Mouse (Mus musculus) neural tube, embryonic 10.5 days (tissue): ENCODE results near the gene 1700020A23Rik.
A peak's percentile ranks its signal among the peaks of the same experiment; 100 is the strongest.

Experiments
- DNase-seq: peaks from one replicate; pipeline ENCODE4 v3.0.0-alpha.2; 2017; ENCODE audit warnings: low spot score; ENCODE audit errors: extremely low spot score

Gene 1700020A23Rik

GRCm38 (mm10) chr2:130411558-130412495 is 6.8 kb downstream of the 1700020A23Rik start:
- peak; percentile 88 for DNase-seq

- DNase-seq = no peak
These were observed 7.7 kb downstream of the 1700020A23Rik start for GRCm38 (mm10) chr2:130412775-130413174.

GRCm38 (mm10) chr2:130414094-130414856 is 9.2 kb downstream of the 1700020A23Rik start:
- no peak for DNase-seq

GRCm38 (mm10) chr2:130421781-130422620 is 16.9 kb downstream of the 1700020A23Rik start:
- no peak for DNase-seq

- peak; percentile 86 for DNase-seq
These were observed 18.5 kb downstream of the 1700020A23Rik start for GRCm38 (mm10) chr2:130423397-130424125.

- peak; percentile 98 for DNase-seq
These were observed 19.2 kb downstream of the 1700020A23Rik start, which contains the start of the genes Vps16 and Pced1a for GRCm38 (mm10) chr2:130424126-130424853. Vps16 (plus strand) TSS chr2:130424339. Pced1a (minus strand) TSS chr2:130424701.

GRCm38 (mm10) chr2:130425112-130425511 is 20.1 kb downstream of the 1700020A23Rik start:
- no peak for DNase-seq

- DNase-seq = no peak
These were observed 24.8 kb downstream of the 1700020A23Rik start for GRCm38 (mm10) chr2:130429851-130430250.

GRCm38 (mm10) chr2:130430484-130430883 is 25.4 kb downstream of the 1700020A23Rik start:
- DNase-seq = no peak

- no peak for DNase-seq
These were observed 27.1 kb downstream of the 1700020A23Rik start for GRCm38 (mm10) chr2:130432157-130432556.

- no peak for DNase-seq
These were observed 28.1 kb downstream of the 1700020A23Rik start for GRCm38 (mm10) chr2:130433152-130433551.

- no peak for DNase-seq
These were observed 31.7 kb downstream of the 1700020A23Rik start for GRCm38 (mm10) chr2:130436769-130437168.

- DNase-seq = no peak
These were observed 33.8 kb downstream of the 1700020A23Rik start for GRCm38 (mm10) chr2:130438861-130439260.

- DNase-seq = no peak
These were observed 34.9 kb downstream of the 1700020A23Rik start for GRCm38 (mm10) chr2:130439840-130440480.

GRCm38 (mm10) chr2:130442162-130442561 is 37.1 kb downstream of the 1700020A23Rik start:
- no peak for DNase-seq

- no peak for DNase-seq
These were observed 43.4 kb downstream of the 1700020A23Rik start for GRCm38 (mm10) chr2:130448449-130448848.

GRCm38 (mm10) chr2:130449021-130449793 is 44.1 kb downstream of the 1700020A23Rik start:
- DNase-seq = peak; percentile 41

GRCm38 (mm10) chr2:130449794-130450433 is 44.9 kb downstream of the 1700020A23Rik start, which contains the start of gene Ptpra:
Ptpra (plus strand) TSS chr2:130450278.
- DNase-seq = peak; percentile 93
